Comparison of ENCODE assay signal across 49 mouse cellular contexts in the genomic region with DNA sequence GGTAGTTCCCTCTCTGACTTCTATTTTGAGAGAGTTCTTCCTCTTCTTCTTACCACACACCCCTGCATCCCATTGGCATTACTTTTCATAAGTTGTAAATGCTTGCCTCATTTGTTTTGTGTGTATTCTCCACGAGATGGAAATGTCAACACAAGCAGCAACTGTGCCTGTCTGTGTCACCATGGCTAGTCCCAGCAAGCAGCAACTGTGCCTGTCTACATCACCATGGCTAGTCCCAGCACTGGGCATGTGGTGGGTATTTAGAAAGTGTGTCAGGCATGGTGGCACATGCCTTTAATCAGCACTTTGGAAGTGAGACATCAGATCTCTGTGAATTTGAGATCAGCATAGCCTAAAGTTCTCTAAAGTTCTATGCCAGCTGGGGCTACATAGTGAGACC. TPM values are rescaled to one million over a fixed set of nuclear protein-coding genes. Genes with fewer than 3 reads are reported as not detected.
"Had no signal": no experiment of that assay in that cellular context is flagged by ENCODE, and none has a peak within 500 bp of the region (broad histone marks: within the 10 kb centered on the region; RNA-seq: fewer than 3 reads in every experiment).

No protein-coding gene starts in this region.

- H3K36me3 ChIP-seq: heart, embryonic 12.5 days; heart, embryonic 13.5 days; heart, embryonic 15.5 days; hindbrain, embryonic 10.5 days; hindbrain, embryonic 12.5 days; hindbrain, embryonic 13.5 days; hindbrain, embryonic 15.5 days; intestine, embryonic 15.5 days; kidney, embryonic 15.5 days had no signal

- H3K27me3 ChIP-seq: heart, embryonic 12.5 days; heart, embryonic 13.5 days; heart, embryonic 15.5 days; hindbrain, embryonic 12.5 days; hindbrain, embryonic 13.5 days; hindbrain, embryonic 15.5 days; intestine, embryonic 15.5 days; kidney, embryonic 15.5 days had no signal

- H3K4me2 ChIP-seq: heart, embryonic 11.5 days; heart, embryonic 12.5 days; heart, embryonic 13.5 days; heart, embryonic 15.5 days; hindbrain, embryonic 12.5 days; hindbrain, embryonic 13.5 days; hindbrain, embryonic 14.5 days; hindbrain, embryonic 15.5 days; intestine, embryonic 15.5 days; kidney, embryonic 15.5 days had no signal

- DNase-seq: heart, postnatal 10 days; heart, postnatal 14 days; heart, postnatal 36 days; heart, postnatal 4 days; kidney, adult 11 months; kidney, adult 18-20 months; kidney, adult 2 months; kidney, adult 8-10 months; kidney, adult 9 months; kidney, postnatal 10 days; kidney, postnatal 14 days; kidney, postnatal 25 days; kidney, postnatal 36 days; kidney, postnatal 4 days; layer of hippocampus, adult 9-11 months; layer of hippocampus, postnatal 36 days had no signal

- H3K27ac ChIP-seq: heart, embryonic 13.5 days; heart, embryonic 15.5 days; hindbrain, embryonic 10.5 days; hindbrain, embryonic 12.5 days; hindbrain, embryonic 13.5 days; hindbrain, embryonic 14.5 days; hindbrain, embryonic 15.5 days; hindbrain, postnatal 0 days; intestine, embryonic 15.5 days; kidney, embryonic 15.5 days; kidney, postnatal 0 days; layer of hippocampus, adult 2 months; left cerebral cortex, adult 2 months had no signal

- ATAC-seq: hindbrain, embryonic 16.5 days; hindbrain, postnatal 0 days; inflammation-experienced regulatory T-cells, adult 6 months; intestine, embryonic 15.5 days; intestine, embryonic 16.5 days; intestine, postnatal 0 days had no signal

- H3K4me3 ChIP-seq: heart, embryonic 12.5 days; heart, embryonic 13.5 days; heart, embryonic 15.5 days; hindbrain, embryonic 10.5 days; hindbrain, embryonic 12.5 days; hindbrain, embryonic 13.5 days; hindbrain, embryonic 15.5 days; intestine, embryonic 15.5 days; kidney, embryonic 15.5 days; layer of hippocampus, adult 2 months; left cerebral cortex, adult 2 months had no signal

RNA-seq across cellular contexts. Expression of gene Scn4a, which starts 1.1 kb away (rescaled TPM):
- total RNA-seq: hematopoietic stem cell, adult 5-6 weeks; layer of hippocampus, adult 2 months; layer of hippocampus, postnatal 14 days; layer of hippocampus, postnatal 36 days; left cerebral cortex, adult 18-20 months; left cerebral cortex, adult 2 months had no signal
- polyA plus RNA-seq: hindbrain, embryonic 12.5 days; hindbrain, embryonic 14.5 days; hindbrain, embryonic 15.5 days; hindbrain, embryonic 16.5 days; intestine, embryonic 16.5 days had no signal

RNA-seq across cellular contexts. Expression of gene Prr29, which starts 11.1 kb away (rescaled TPM):
- total RNA-seq: hematopoietic stem cell, adult 5-6 weeks; hindbrain, postnatal 0 days; layer of hippocampus, adult 18-20 months; layer of hippocampus, adult 2 months; layer of hippocampus, postnatal 25 days; layer of hippocampus, postnatal 36 days; left cerebral cortex, adult 18-20 months; left cerebral cortex, adult 2 months had no signal
- polyA plus RNA-seq: heart, embryonic 12.5 days; hindbrain, embryonic 10.5 days; hindbrain, embryonic 11.5 days; hindbrain, embryonic 12.5 days; hindbrain, embryonic 13.5 days; hindbrain, embryonic 14.5 days; hindbrain, embryonic 15.5 days; hindbrain, embryonic 16.5 days; hindbrain, postnatal 0 days had no signal

RNA-seq across cellular contexts. Expression of gene Cd79b, which starts 39.6 kb away (rescaled TPM):
- total RNA-seq: layer of hippocampus, adult 18-20 months; layer of hippocampus, adult 2 months; left cerebral cortex, adult 18-20 months; left cerebral cortex, adult 2 months had no signal

RNA-seq across cellular contexts. Expression of gene Gh, which starts 52.5 kb away (rescaled TPM):
- total RNA-seq: heart, postnatal 10 days; heart, postnatal 14 days; heart, postnatal 25 days; heart, postnatal 36 days; heart, postnatal 4 days; hematopoietic stem cell, adult 5-6 weeks; hindbrain, postnatal 0 days; layer of hippocampus, adult 18-20 months; layer of hippocampus, adult 2 months; layer of hippocampus, postnatal 10 days; layer of hippocampus, postnatal 14 days; layer of hippocampus, postnatal 25 days; layer of hippocampus, postnatal 36 days; left cerebral cortex, adult 18-20 months; left cerebral cortex, adult 2 months had no signal
- polyA plus RNA-seq: heart, embryonic 11.5 days; heart, embryonic 12.5 days; heart, embryonic 13.5 days; heart, embryonic 14.5 days; heart, embryonic 15.5 days; heart, embryonic 16.5 days; heart, postnatal 0 days; hindbrain, embryonic 10.5 days; hindbrain, embryonic 11.5 days; hindbrain, embryonic 12.5 days; hindbrain, embryonic 13.5 days; hindbrain, embryonic 14.5 days; hindbrain, embryonic 15.5 days; hindbrain, postnatal 0 days; inflammation-experienced regulatory T-cells, adult 6 months; intestine, embryonic 14.5 days; intestine, embryonic 15.5 days; intestine, embryonic 16.5 days; intestine, postnatal 0 days; kidney, embryonic 14.5 days; kidney, embryonic 15.5 days; kidney, embryonic 16.5 days; kidney, postnatal 0 days had no signal
